Mouse (Mus musculus): Measurements from ENCODE around the gene Sfmbt1. TPM values are rescaled to one million over a fixed set of nuclear protein-coding genes. Genes with fewer than 3 reads are reported as not detected.

Gene Sfmbt1
- total RNA-seq, 1 experiment from 2014 or later: 27.0 TPM

Other genes with a start within 250 kb of the Sfmbt1 start
- gene Dcp1a, start 235.3 kb upstream of the Sfmbt1 start, total RNA-seq (2021): 22.6 and 30.2 TPM in 2 replicates
- 15.4 and 18.6 TPM in 2 replicates for gene Cacna1d, start 223.4 kb upstream of the Sfmbt1 start, total RNA-seq (2021)
- gene Tkt, start 166.5 kb upstream of the Sfmbt1 start, total RNA-seq (2021): 829 and 921 TPM in 2 replicates
- 133 and 145 TPM in 2 replicates for gene Prkcd, start 88.6 kb upstream of the Sfmbt1 start, total RNA-seq (2021)
- 20.8 and 23.9 TPM in 2 replicates for gene Rft1, start 60.5 kb upstream of the Sfmbt1 start, total RNA-seq (2021)
- 18.1 and 19.3 TPM in 2 replicates for gene Tmem110, start 110.7 kb downstream of the Sfmbt1 start, total RNA-seq (2021)
- gene Mustn1, start 164.4 kb downstream of the Sfmbt1 start, total RNA-seq (2021): 4.4 and 6.2 TPM in 2 replicates
- 17.0 and 261 TPM in 2 replicates for gene Itih4, start 171.6 kb downstream of the Sfmbt1 start, total RNA-seq (2021)
- 7.8 and 111 TPM in 2 replicates for gene Itih3, start 208.9 kb downstream of the Sfmbt1 start, total RNA-seq (2021)
- 4.1 and 73.6 TPM in 2 replicates for gene Itih1, start 228.4 kb downstream of the Sfmbt1 start, total RNA-seq (2021)
- 9.4 and 12.0 TPM in 2 replicates for gene Nek4, start 236.5 kb downstream of the Sfmbt1 start, total RNA-seq (2021)